ENCODE assay signal across 25 mouse cellular contexts in genomic region chr6:47190282-47190681, GRCm38 (mm10).
DNase-seq lines count a peak whose midpoint lies in the region; ATAC-seq and TF ChIP-seq lines count a peak whose summit lies in the region.
"Had no signal": no experiment of that assay in that cellular context is flagged by ENCODE, and none has a peak within 500 bp of the region (broad histone marks: within the 10 kb centered on the region; RNA-seq: fewer than 3 reads in every experiment).

No protein-coding gene starts in this region.

- no peak overlapping the region for H3K4me2 ChIP-seq in forebrain, embryonic 14.5 days (ENCODE audit: low read length)
- no peak overlapping the region for H3K4me2 ChIP-seq in intestine, embryonic 15.5 days (replicated peaks)
- H3K4me2 ChIP-seq: forebrain, embryonic 12.5 days; hindbrain, embryonic 12.5 days had no signal

- no peak for TF ChIP-seq EP300 in ES-Bruce4 (IDR thresholded peaks at IDR 0.05; ENCODE audit: insufficient read depth, low read depth, low read length)

- peak; percentile 73 for TF ChIP-seq POLR2A in ES-Bruce4 (IDR thresholded peaks at IDR 0.05; ENCODE audit: insufficient read depth, low read length)

- H3K4me1 ChIP-seq in forebrain, embryonic 10.5 days = peaks cover 7% of the 10 kb centered on the region
- H3K4me1 ChIP-seq in forebrain, embryonic 14.5 days (ENCODE audit: control insufficient read depth, insufficient read depth, low read length) = no peaks in the 10 kb centered on the region
- no peaks in the 10 kb centered on the region for H3K4me1 ChIP-seq in ES-Bruce4 (ENCODE audit: control insufficient read depth, insufficient read depth, low read length)
- no peaks in the 10 kb centered on the region for H3K4me1 ChIP-seq in intestine, embryonic 15.5 days (replicated peaks)
- H3K4me1 ChIP-seq: embryonic facial prominence, embryonic 10.5 days; hindbrain, embryonic 12.5 days had no signal

- DNase-seq in forebrain, embryonic 10.5 days (ENCODE audit: extremely low spot score, low spot score) = no peak
- DNase-seq in forebrain, embryonic 14.5 days (ENCODE audit: low spot score) = no peak
- DNase-seq in 3134 (ENCODE audit: extremely low read depth, insufficient read length, low spot score) (peak; percentile 14), R1 (ENCODE audit: low read depth, low spot score) (peak; percentile 95)
- no peak for DNase-seq in cerebellum, postnatal 10 days
- no peak for DNase-seq in thymus, postnatal 36 days
- DNase-seq: adrenal gland, postnatal 14 days; cerebellum, adult 18-20 months; cerebellum, adult 9-11 months; forebrain, postnatal 0 days; gastrocnemius, adult 2 months; gastrocnemius, postnatal 25 days; heart, adult 11 months; heart, postnatal 10 days; heart, postnatal 4 days; kidney, adult 11 months had no signal

- H3K4me3 ChIP-seq in forebrain, embryonic 10.5 days = no peak overlapping the region
- no peak overlapping the region for H3K4me3 ChIP-seq in forebrain, embryonic 14.5 days (ENCODE audit: low read depth, low read length)
- H3K4me3 ChIP-seq in ES-Bruce4 (ENCODE audit: low read depth, low read length) = peak overlapping the region; percentile 91
- H3K4me3 ChIP-seq in intestine, embryonic 15.5 days (replicated peaks) = no peak overlapping the region
- H3K4me3 ChIP-seq: embryonic facial prominence, embryonic 10.5 days; forebrain, embryonic 12.5 days; gastrocnemius, adult 2 months; heart, embryonic 10.5 days; hindbrain, embryonic 12.5 days had no signal

- peak overlapping the region; percentile 58; the same call in 1 of the 2 replicates for H3K27ac ChIP-seq in forebrain, embryonic 10.5 days
- H3K27ac ChIP-seq in forebrain, embryonic 14.5 days (ENCODE audit: low read depth, low read length) = no peak overlapping the region
- H3K27ac ChIP-seq in ES-Bruce4 (ENCODE audit: insufficient read depth, low read length) = peak overlapping the region; percentile 62
- H3K27ac ChIP-seq in intestine, embryonic 15.5 days = no peak overlapping the region
- H3K27ac ChIP-seq: embryonic facial prominence, embryonic 10.5 days; forebrain, embryonic 12.5 days; gastrocnemius, adult 2 months; heart, embryonic 10.5 days; hindbrain, embryonic 12.5 days had no signal

- 77% methylated on average over 7 of the region's 7 CpGs for WGBS in forebrain, embryonic 10.5 days
- WGBS in forebrain, embryonic 14.5 days = 83% methylated on average over 7 of the region's 7 CpGs
- WGBS in intestine, embryonic 15.5 days = 73% methylated on average over 7 of the region's 7 CpGs

- no peak overlapping the region for H3K9ac ChIP-seq in forebrain, embryonic 14.5 days (ENCODE audit: low read length)
- H3K9ac ChIP-seq in ES-Bruce4 (ENCODE audit: low read depth, poor library complexity, severe bottlenecking) = peak overlapping the region; percentile 64
- no peak overlapping the region for H3K9ac ChIP-seq in intestine, embryonic 15.5 days
- H3K9ac ChIP-seq: forebrain, embryonic 12.5 days; forebrain, postnatal 0 days; hindbrain, embryonic 12.5 days had no signal

- no peaks in the 10 kb centered on the region for H3K9me3 ChIP-seq in forebrain, embryonic 10.5 days
- H3K9me3 ChIP-seq in forebrain, embryonic 14.5 days (replicated peaks; ENCODE audit: control insufficient read depth, low read length) = no peaks in the 10 kb centered on the region
- H3K9me3 ChIP-seq in ES-Bruce4 (replicated peaks; ENCODE audit: control insufficient read depth, insufficient read depth, low read length, poor library complexity, severe bottlenecking) = no peaks in the 10 kb centered on the region
- no peaks in the 10 kb centered on the region for H3K9me3 ChIP-seq in intestine, embryonic 15.5 days
- H3K9me3 ChIP-seq: embryonic facial prominence, embryonic 10.5 days; forebrain, embryonic 12.5 days; heart, embryonic 10.5 days; hindbrain, embryonic 12.5 days had no signal

- no peak for TF ChIP-seq CTCF in ES-Bruce4 (IDR thresholded peaks at IDR 0.05; ENCODE audit: low read depth, low read length)

- no peaks in the 10 kb centered on the region for H3K27me3 ChIP-seq in forebrain, embryonic 10.5 days (ENCODE audit: poor library complexity, severe bottlenecking)
- no peaks in the 10 kb centered on the region for H3K27me3 ChIP-seq in forebrain, embryonic 14.5 days (replicated peaks; ENCODE audit: control insufficient read depth, insufficient read depth, low read length)
- no peaks in the 10 kb centered on the region for H3K27me3 ChIP-seq in ES-Bruce4 (ENCODE audit: control insufficient read depth, insufficient read depth, low read length, poor library complexity, severe bottlenecking)
- no peaks in the 10 kb centered on the region for H3K27me3 ChIP-seq in intestine, embryonic 15.5 days (replicated peaks)
- H3K27me3 ChIP-seq: forebrain, embryonic 12.5 days; hindbrain, embryonic 12.5 days had no signal

- H3K36me3 ChIP-seq in forebrain, embryonic 10.5 days (replicated peaks) = no peaks in the 10 kb centered on the region
- H3K36me3 ChIP-seq in forebrain, embryonic 14.5 days (ENCODE audit: control insufficient read depth, insufficient read depth, low read length) = no peaks in the 10 kb centered on the region
- H3K36me3 ChIP-seq in ES-Bruce4 (ENCODE audit: control insufficient read depth, insufficient read depth, low read length, poor library complexity, severe bottlenecking) = no peaks in the 10 kb centered on the region
- no peaks in the 10 kb centered on the region for H3K36me3 ChIP-seq in intestine, embryonic 15.5 days
- H3K36me3 ChIP-seq: embryonic facial prominence, embryonic 10.5 days; forebrain, embryonic 12.5 days; heart, embryonic 10.5 days; hindbrain, embryonic 12.5 days had no signal

- no peak for ATAC-seq in forebrain, embryonic 14.5 days
- no peak for ATAC-seq in intestine, embryonic 15.5 days
- ATAC-seq: activated CD4-positive, CD25-positive, alpha-beta regulatory T cell, adult 4 months; forebrain, postnatal 0 days; hindbrain, embryonic 16.5 days; inflammation-experienced regulatory T-cells, adult 6 months had no signal

Comparison
In these comparisons a context has a peak if more than half of its experiments do, and no peak if none do; other contexts are left out.
1. H3K27ac ChIP-seq: peak in forebrain, embryonic 10.5 days (single experiment) and ES-Bruce4 (single experiment); none in forebrain, embryonic 14.5 days (single experiment) and intestine, embryonic 15.5 days (single experiment).
2. DNase-seq: peak in 3134 (single experiment) and R1 (single experiment); none in forebrain, embryonic 10.5 days (single experiment), forebrain, embryonic 14.5 days (single experiment), cerebellum, postnatal 10 days (0 of 2) and thymus, postnatal 36 days (0 of 2).